Mouse (Mus musculus): Measurements from ENCODE around the gene Arhgef18. TPM values are rescaled to one million over a fixed set of nuclear protein-coding genes. Genes with fewer than 3 reads are reported as not detected.

Gene Arhgef18
- polyA plus RNA-seq, 1 experiment: 67.7 TPM

- Histone ChIP-seq H3K9ac (ENCODE audit: low read depth, poor library complexity, severe bottlenecking) (no peak overlapping the region), H3K4me1 (ENCODE audit: control insufficient read depth, insufficient read depth, low read length) (peaks cover 1% of the 10 kb centered on the region), H3K4me3 (ENCODE audit: low read depth, low read length) (no peak overlapping the region), H3K27ac (ENCODE audit: insufficient read depth, low read length) (no peak overlapping the region), H3K9me3 (replicated peaks; ENCODE audit: control insufficient read depth, insufficient read depth, low read length, poor library complexity, severe bottlenecking) (no peaks in the 10 kb centered on the region), H3K36me3 (ENCODE audit: control insufficient read depth, insufficient read depth, low read length, poor library complexity, severe bottlenecking) (no peaks in the 10 kb centered on the region), H3K27me3 (ENCODE audit: control insufficient read depth, insufficient read depth, low read length, poor library complexity, severe bottlenecking) (no peaks in the 10 kb centered on the region)
- TF ChIP-seq EP300 (IDR thresholded peaks at IDR 0.05; ENCODE audit: insufficient read depth, low read depth, low read length): no peak
- TF ChIP-seq CTCF (IDR thresholded peaks at IDR 0.05; ENCODE audit: low read depth, low read length): no peak
- TF ChIP-seq POLR2A (IDR thresholded peaks at IDR 0.05; ENCODE audit: insufficient read depth, low read length): no peak
Observed at GRCm38 (mm10) chr8:3389506-3389905, 3.3 kb upstream of the Arhgef18 start.

GRCm38 (mm10) chr8:3392293-3392692 lies 513 bp upstream of the Arhgef18 start:
- H3K9ac ChIP-seq (ENCODE audit: low read depth, poor library complexity, severe bottlenecking): peak overlapping the region; percentile 3; the same call in 1 of the 2 replicates
- peak overlapping the region; percentile 64 for H3K4me3 ChIP-seq (ENCODE audit: low read depth, low read length)
- H3K4me1 ChIP-seq (ENCODE audit: control insufficient read depth, insufficient read depth, low read length): peaks cover 11% of the 10 kb centered on the region
- no peaks in the 10 kb centered on the region for H3K27me3 ChIP-seq (ENCODE audit: control insufficient read depth, insufficient read depth, low read length, poor library complexity, severe bottlenecking)
- H3K9me3 ChIP-seq (replicated peaks; ENCODE audit: control insufficient read depth, insufficient read depth, low read length, poor library complexity, severe bottlenecking): no peaks in the 10 kb centered on the region
- peaks cover 12% of the 10 kb centered on the region for H3K36me3 ChIP-seq (ENCODE audit: control insufficient read depth, insufficient read depth, low read length, poor library complexity, severe bottlenecking)
- H3K27ac ChIP-seq (ENCODE audit: insufficient read depth, low read length): no peak overlapping the region; the same call in 1 of the 2 replicates
- TF ChIP-seq CTCF (IDR thresholded peaks at IDR 0.05; ENCODE audit: low read depth, low read length) (no peak), POLR2A (IDR thresholded peaks at IDR 0.05; ENCODE audit: insufficient read depth, low read length) (no peak), EP300 (IDR thresholded peaks at IDR 0.05; ENCODE audit: insufficient read depth, low read depth, low read length) (no peak)

- peak; percentile 64; the same call in 1 of the 2 replicates for TF ChIP-seq EP300 (IDR thresholded peaks at IDR 0.05; ENCODE audit: insufficient read depth, low read depth, low read length)
- no peak for TF ChIP-seq POLR2A (IDR thresholded peaks at IDR 0.05; ENCODE audit: insufficient read depth, low read length)
- no peak for TF ChIP-seq CTCF (IDR thresholded peaks at IDR 0.05; ENCODE audit: low read depth, low read length)
- Histone ChIP-seq H3K4me3 (ENCODE audit: low read depth, low read length) (peak overlapping the region; percentile 7; the same call in 1 of the 2 replicates), H3K4me1 (ENCODE audit: control insufficient read depth, insufficient read depth, low read length) (peaks cover 11% of the 10 kb centered on the region), H3K9me3 (replicated peaks; ENCODE audit: control insufficient read depth, insufficient read depth, low read length, poor library complexity, severe bottlenecking) (no peaks in the 10 kb centered on the region), H3K27ac (ENCODE audit: insufficient read depth, low read length) (peak overlapping the region; percentile 93), H3K27me3 (ENCODE audit: control insufficient read depth, insufficient read depth, low read length, poor library complexity, severe bottlenecking) (no peaks in the 10 kb centered on the region), H3K36me3 (ENCODE audit: control insufficient read depth, insufficient read depth, low read length, poor library complexity, severe bottlenecking) (peaks cover 24% of the 10 kb centered on the region), H3K9ac (ENCODE audit: low read depth, poor library complexity, severe bottlenecking) (peak overlapping the region; percentile 85)
Observed at GRCm38 (mm10) chr8:3394600-3394999, 1.8 kb downstream of the Arhgef18 start.

GRCm38 (mm10) chr8:3395246-3395645 lies 2.4 kb downstream of the Arhgef18 start:
- no peak overlapping the region for H3K9ac ChIP-seq (ENCODE audit: low read depth, poor library complexity, severe bottlenecking)

GRCm38 (mm10) chr8:3397597-3397996 lies 4.8 kb downstream of the Arhgef18 start:
- Histone ChIP-seq H3K9me3 (replicated peaks; ENCODE audit: control insufficient read depth, insufficient read depth, low read length, poor library complexity, severe bottlenecking) (no peaks in the 10 kb centered on the region), H3K9ac (ENCODE audit: low read depth, poor library complexity, severe bottlenecking) (no peak overlapping the region), H3K4me3 (ENCODE audit: low read depth, low read length) (no peak overlapping the region), H3K4me1 (ENCODE audit: control insufficient read depth, insufficient read depth, low read length) (peaks cover 20% of the 10 kb centered on the region), H3K27ac (ENCODE audit: insufficient read depth, low read length) (no peak overlapping the region), H3K27me3 (ENCODE audit: control insufficient read depth, insufficient read depth, low read length, poor library complexity, severe bottlenecking) (no peaks in the 10 kb centered on the region), H3K36me3 (ENCODE audit: control insufficient read depth, insufficient read depth, low read length, poor library complexity, severe bottlenecking) (peaks cover 31% of the 10 kb centered on the region)
- TF ChIP-seq POLR2A (IDR thresholded peaks at IDR 0.05; ENCODE audit: insufficient read depth, low read length) (no peak), EP300 (IDR thresholded peaks at IDR 0.05; ENCODE audit: insufficient read depth, low read depth, low read length) (no peak), CTCF (IDR thresholded peaks at IDR 0.05; ENCODE audit: low read depth, low read length) (no peak)

More at GRCm38 (mm10) chr8:3395246-3395645, 2.4 kb downstream of the Arhgef18 start:
- H3K27me3 ChIP-seq (ENCODE audit: control insufficient read depth, insufficient read depth, low read length, poor library complexity, severe bottlenecking): no peaks in the 10 kb centered on the region
- peaks cover 11% of the 10 kb centered on the region for H3K4me1 ChIP-seq (ENCODE audit: control insufficient read depth, insufficient read depth, low read length)
- H3K36me3 ChIP-seq (ENCODE audit: control insufficient read depth, insufficient read depth, low read length, poor library complexity, severe bottlenecking): peaks cover 25% of the 10 kb centered on the region
- no peaks in the 10 kb centered on the region for H3K9me3 ChIP-seq (replicated peaks; ENCODE audit: control insufficient read depth, insufficient read depth, low read length, poor library complexity, severe bottlenecking)
- no peak overlapping the region; the same call in 1 of the 2 replicates for H3K4me3 ChIP-seq (ENCODE audit: low read depth, low read length)
- peak overlapping the region; percentile 93 for H3K27ac ChIP-seq (ENCODE audit: insufficient read depth, low read length)
- TF ChIP-seq POLR2A (IDR thresholded peaks at IDR 0.05; ENCODE audit: insufficient read depth, low read length): no peak
- TF ChIP-seq EP300 (IDR thresholded peaks at IDR 0.05; ENCODE audit: insufficient read depth, low read depth, low read length): peak; percentile 96

GRCm38 (mm10) chr8:3400509-3400908 lies 7.7 kb downstream of the Arhgef18 start:
- H3K9ac ChIP-seq (ENCODE audit: low read depth, poor library complexity, severe bottlenecking): no peak overlapping the region
- H3K27ac ChIP-seq (ENCODE audit: insufficient read depth, low read length): peak overlapping the region; percentile 64
- H3K27me3 ChIP-seq (ENCODE audit: control insufficient read depth, insufficient read depth, low read length, poor library complexity, severe bottlenecking): no peaks in the 10 kb centered on the region
- H3K9me3 ChIP-seq (replicated peaks; ENCODE audit: control insufficient read depth, insufficient read depth, low read length, poor library complexity, severe bottlenecking): no peaks in the 10 kb centered on the region
- no peak overlapping the region for H3K4me3 ChIP-seq (ENCODE audit: low read depth, low read length)
- peaks cover 38% of the 10 kb centered on the region for H3K36me3 ChIP-seq (ENCODE audit: control insufficient read depth, insufficient read depth, low read length, poor library complexity, severe bottlenecking)
- peaks cover 26% of the 10 kb centered on the region for H3K4me1 ChIP-seq (ENCODE audit: control insufficient read depth, insufficient read depth, low read length)
- no peak for TF ChIP-seq CTCF (IDR thresholded peaks at IDR 0.05; ENCODE audit: low read depth, low read length)
- no peak for TF ChIP-seq EP300 (IDR thresholded peaks at IDR 0.05; ENCODE audit: insufficient read depth, low read depth, low read length)
- no peak for TF ChIP-seq POLR2A (IDR thresholded peaks at IDR 0.05; ENCODE audit: insufficient read depth, low read length)
